Mouse (Mus musculus) CH12.LX (cell line): ENCODE measurements at regions not wholly inside any gene's neighbourhood (a gene's known extent, or its start where the extent isn't known, plus 50 kb on each side); places are given as distances from the start of the nearest gene placed in this dataset.

ENCODE experiments used
- DNase-seq: peaks from one replicate; pipeline ENCODE4 v3.0.0-alpha.2; 2013; ENCODE audit errors: extremely low read depth
- H3K27ac ChIP-seq: 2 replicates; pipeline ENCODE4 v1.5.1; 2012; ENCODE audit warnings: low read depth, mild to moderate bottlenecking, control low read depth, moderate library complexity; ENCODE audit not compliant: insufficient read depth
- H3K27me3 ChIP-seq: replicated peaks from 2 replicates; pipeline ENCODE3; 2012; ENCODE audit warnings: inconsistent platforms
- H3K36me3 ChIP-seq, 2 experiments: replicated peaks in 1 of 2; 2 replicates each; pipeline versions ENCODE3 to v1.6.1; 2012; ENCODE audit warnings: inconsistent platforms in 1 of 2, low read length in 1 of 2, mild to moderate bottlenecking in 1 of 2, mixed read lengths in 1 of 2, moderate library complexity in 1 of 2; ENCODE audit not compliant: control insufficient read depth in 1 of 2, insufficient read depth in 1 of 2
- H3K4me1 ChIP-seq, 2 experiments: 2 replicates each; pipeline ENCODE4 v1.6.1; 2012; ENCODE audit warnings: inconsistent platforms in 1 of 2, moderate library complexity in 1 of 2; ENCODE audit not compliant: insufficient read depth in 2 of 2, control insufficient read depth in 1 of 2
- H3K4me2 ChIP-seq: 2 replicates; pipeline ENCODE4 v1.6.1; 2012; ENCODE audit warnings: low read depth, mild to moderate bottlenecking, control low read depth; ENCODE audit not compliant: poor library complexity, insufficient read depth, severe bottlenecking
- H3K4me3 ChIP-seq, 3 experiments: fragments of 150-350 bp in 1 of 3; sonication (generic) in 1 of 3; replicated peaks in 1 of 3; 2 replicates each; pipeline versions ENCODE3 to v1.5.1; 2011 to 2012; ENCODE audit warnings: low read depth in 2 of 3, low read length in 2 of 3, mild to moderate bottlenecking in 2 of 3, moderate library complexity in 2 of 3, control low read depth in 1 of 3, improper control_type of control experiment in 1 of 3, inconsistent platforms in 1 of 3, mixed read lengths in 1 of 3; ENCODE audit not compliant: poor library complexity in 1 of 3
- H3K79me2 ChIP-seq: replicated peaks from 2 replicates; pipeline ENCODE4 v1.6.1; 2012; ENCODE audit warnings: mild to moderate bottlenecking, moderate library complexity; ENCODE audit not compliant: control insufficient read depth, poor library complexity, insufficient read depth, severe bottlenecking; ENCODE audit errors: extremely low read depth
- H3K9ac ChIP-seq: 2 replicates; pipeline ENCODE4 v1.6.1; 2012; ENCODE audit warnings: low read depth, mild to moderate bottlenecking, control low read depth, moderate library complexity; ENCODE audit not compliant: insufficient read depth
- H3K9me3 ChIP-seq: replicated peaks from 2 replicates; pipeline ENCODE3; 2012; ENCODE audit warnings: low read length, inconsistent platforms, mixed read lengths
- BHLHE40 ChIP-seq: IDR thresholded peaks from 2 replicates; pipeline ENCODE4 v1.6.1; 2011; ENCODE audit warnings: mild to moderate bottlenecking, low read depth, low read length, improper control_type of control experiment
- CHD1 ChIP-seq: IDR thresholded peaks from 2 replicates; pipeline ENCODE4 v1.6.1; 2012; ENCODE audit warnings: low read depth, low read length, improper control_type of control experiment, inconsistent platforms
- GABPA ChIP-seq: IDR thresholded peaks from 2 replicates; pipeline ENCODE4 v1.6.1; 2012; ENCODE audit warnings: low read depth, low read length, improper control_type of control experiment, inconsistent platforms; ENCODE audit not compliant: insufficient replicate concordance
- HCFC1 ChIP-seq: IDR thresholded peaks from 2 replicates; pipeline ENCODE4 v1.6.1; 2012; ENCODE audit warnings: low read depth, mild to moderate bottlenecking, inconsistent platforms, low read length, improper control_type of control experiment
- IRF4 ChIP-seq: IDR thresholded peaks from 2 replicates; pipeline ENCODE4 v1.6.1; 2014; ENCODE audit warnings: low read depth, mild to moderate bottlenecking, inconsistent platforms, low read length, improper control_type of control experiment
- KAT2A ChIP-seq: IDR thresholded peaks from 2 replicates; pipeline ENCODE4 v1.6.1; 2012; ENCODE audit warnings: low read length, improper control_type of control experiment, inconsistent platforms; ENCODE audit not compliant: insufficient replicate concordance
- MAFK ChIP-seq: IDR thresholded peaks from 2 replicates; pipeline ENCODE4 v1.6.1; 2011; ENCODE audit warnings: low read length, improper control_type of control experiment; ENCODE audit not compliant: insufficient replicate concordance
- MEF2A ChIP-seq: IDR thresholded peaks from 2 replicates; pipeline ENCODE4 v1.6.1; 2014; ENCODE audit warnings: low read depth, mild to moderate bottlenecking, inconsistent platforms, low read length, improper control_type of control experiment, borderline replicate concordance
- MYC ChIP-seq: IDR thresholded peaks from 2 replicates; pipeline ENCODE4 v1.6.1; 2011; ENCODE audit warnings: low read depth, mild to moderate bottlenecking, improper control_type of control experiment, low read length
- NELFE ChIP-seq: IDR thresholded peaks from 2 replicates; pipeline ENCODE4 v1.6.1; 2011; ENCODE audit warnings: low read depth, low read length, improper control_type of control experiment
- NRF1 ChIP-seq: IDR thresholded peaks from 2 replicates; pipeline ENCODE4 v1.6.1; 2014; ENCODE audit warnings: low read depth, mild to moderate bottlenecking, inconsistent platforms, low read length, improper control_type of control experiment, moderate library complexity
- RAD21 ChIP-seq: IDR thresholded peaks from 2 replicates; pipeline ENCODE4 v1.6.1; 2011; ENCODE audit warnings: low read depth, mild to moderate bottlenecking, low read length, improper control_type of control experiment, moderate library complexity
- RCOR1 ChIP-seq: conservative IDR thresholded peaks from 2 replicates; pipeline ENCODE4 v1.6.1; 2012; ENCODE audit warnings: low read depth, mild to moderate bottlenecking, inconsistent platforms, low read length, improper control_type of control experiment
- ZC3H11A ChIP-seq: IDR thresholded peaks from 2 replicates; pipeline ENCODE4 v1.6.1; 2012; ENCODE audit warnings: low read depth, mild to moderate bottlenecking, inconsistent platforms, low read length, improper control_type of control experiment
- dilution Hi-C: fragments of 300-500 bp; cut with MboI; formaldehyde crosslinking; loops from 2 replicates; pipeline ENCODE4 v1.14.3; 2020; ENCODE audit warnings: low sequenced_read_pairs; ENCODE audit not compliant: extremely low pct_unique_long_range_greater_than_20kb, extremely low pct_ligation_motif_present
- in situ Hi-C: fragments of 300-500 bp; cut with MboI; formaldehyde crosslinking; loops from 3 replicates; pipeline ENCODE4 v1.14.3; 2019; ENCODE audit warnings: low sequenced_read_pairs, low pct_ligation_motif_present, low pct_unique_long_range_greater_than_20kb, mixed read lengths

GRCm38 (mm10) chr5:120294526-120295078 is 136.9 kb upstream of the Lhx5 start:
- Histone ChIP-seq H3K4me2 (no peak overlapping the region), H3K36me3 (no peaks in the 10 kb centered on the region), H3K9me3 (peaks cover 11% of the 10 kb centered on the region), H3K4me1 (peaks cover 0 to 5% of the 10 kb centered on the region in 2 experiments; a peak in 1 of 4 replicates), H3K9ac (no peak overlapping the region), H3K27ac (no peak overlapping the region), H3K27me3 (peaks cover 82% of the 10 kb centered on the region), H3K79me2 (no peaks in the 10 kb centered on the region), H3K4me3 (no peak overlapping the region)
- dilution Hi-C loops = no loop called here
- in situ Hi-C loops = no loop called here
- TF ChIP-seq MAFK (no peak), KAT2A (no peak), HCFC1 (no peak), RAD21 (no peak), RCOR1 (no peak), CHD1 (no peak), NELFE (no peak)
- DNase-seq = no peak

GRCm38 (mm10) chr5:120297190-120297589 is 134.3 kb upstream of the Lhx5 start:
- H3K9ac ChIP-seq = no peak overlapping the region
- TF ChIP-seq NRF1 (no peak), MEF2A (no peak), GABPA (no peak), MYC (no peak), RCOR1 (no peak), ZC3H11A (no peak), MAFK (no peak), KAT2A (no peak), BHLHE40 (no peak), IRF4 (no peak)
- no peak for DNase-seq
- no peaks in the 10 kb centered on the region for H3K79me2 ChIP-seq
- dilution Hi-C loops (no loop called here), in situ Hi-C loops (no loop called here)
- no peaks in the 10 kb centered on the region for H3K9me3 ChIP-seq
- H3K27ac ChIP-seq = no peak overlapping the region
- peaks cover 80% of the 10 kb centered on the region for H3K27me3 ChIP-seq
- H3K4me1 ChIP-seq = peaks cover 0 to 5% of the 10 kb centered on the region in 2 experiments; a peak in 1 of 4 replicates
- H3K4me3 ChIP-seq = no peak overlapping the region
- H3K36me3 ChIP-seq = no peaks in the 10 kb centered on the region
- H3K4me2 ChIP-seq = no peak overlapping the region
